Mouse (Mus musculus) midbrain, postnatal 0 days (tissue): ENCODE measurements at regions not wholly inside any gene's neighbourhood (a gene's known extent, or its start where the extent isn't known, plus 50 kb on each side); places are given as distances from the start of the nearest gene placed in this dataset.
A peak's percentile ranks its signal among the peaks of the same experiment; 100 is the strongest.

Experiments used
- ATAC-seq: fragments of 200-750 bp; cut with Nextera tagmentation; 2 replicates; pipeline ENCODE4 v1.8.0; 2017; ENCODE audit warnings: moderate number of reproducible peaks, mild to moderate bottlenecking, moderate TSS enrichment, moderate library complexity; ENCODE audit not compliant: low FRiP score
- DNase-seq: peaks from one replicate; pipeline ENCODE4 v3.0.0-alpha.2; 2015; ENCODE audit warnings: low spot score
- H3K27ac ChIP-seq: fragments of 300-500 bp; sonication (generic); 2 replicates; pipeline ENCODE4 v1.5.1; 2014; ENCODE audit warnings: low read depth, mild to moderate bottlenecking, low read length, mixed read lengths
- H3K27me3 ChIP-seq: fragments of 300-500 bp; sonication (generic); 2 replicates; pipeline ENCODE4 v1.6.1; 2014; ENCODE audit warnings: low read length, control low read depth, mixed read lengths; ENCODE audit not compliant: insufficient read depth
- H3K36me3 ChIP-seq: fragments of 300-500 bp; sonication (generic); 2 replicates; pipeline ENCODE4 v1.6.1; 2014; ENCODE audit warnings: low read length, control low read depth, mixed read lengths; ENCODE audit not compliant: insufficient read depth
- H3K4me1 ChIP-seq: fragments of 300-500 bp; sonication (generic); 2 replicates; pipeline ENCODE4 v1.6.1; 2014; ENCODE audit warnings: mild to moderate bottlenecking, control low read depth, antibody characterized with exemption, low read length, mixed read lengths; ENCODE audit not compliant: insufficient read depth
- H3K4me2 ChIP-seq: fragments of 300-500 bp; sonication (generic); 2 replicates; pipeline ENCODE4 v1.6.1; 2014; ENCODE audit warnings: low read depth, mild to moderate bottlenecking, low read length, mixed read lengths; ENCODE audit not compliant: poor library complexity, severe bottlenecking
- H3K4me3 ChIP-seq: fragments of 300-500 bp; sonication (generic); 2 replicates; pipeline ENCODE4 v1.5.1; 2014; ENCODE audit warnings: low read depth, mild to moderate bottlenecking, low read length, moderate library complexity
- H3K9ac ChIP-seq: fragments of 300-500 bp; sonication (generic); replicated peaks from 2 replicates; pipeline ENCODE4 v1.6.1; 2014; ENCODE audit warnings: mild to moderate bottlenecking, low read length, moderate library complexity, mixed read lengths; ENCODE audit not compliant: poor library complexity, severe bottlenecking
- H3K9me3 ChIP-seq: fragments of 300-500 bp; sonication (generic); 2 replicates; pipeline ENCODE4 v1.6.1; 2016; ENCODE audit warnings: low read length, control low read depth
- CTCF ChIP-seq: IDR thresholded peaks from 2 replicates; pipeline ENCODE4 v1.5.1; 2016; ENCODE audit warnings: antibody characterized with exemption, mild to moderate bottlenecking
- WGBS: fragments of 180-500 bp; shearing (Covaris S2); extraction: QIAGEN DNeasy Blood & Tissue Kit; methylation state at CpG from one replicate; pipeline ENCODE4 v1.1.7; 2014; 5-methylcytosine and 5-hydroxymethylcytosine counted together

- H3K4me3 ChIP-seq = no peak overlapping the region
- H3K9me3 ChIP-seq = no peaks in the 10 kb centered on the region
- DNase-seq = peak; percentile 25
- H3K36me3 ChIP-seq = no peaks in the 10 kb centered on the region
- no peaks in the 10 kb centered on the region for H3K4me1 ChIP-seq
- TF ChIP-seq CTCF = peak; percentile 67
- no peaks in the 10 kb centered on the region for H3K27me3 ChIP-seq
- H3K9ac ChIP-seq = no peak overlapping the region
- H3K27ac ChIP-seq = no peak overlapping the region
- no peak overlapping the region for H3K4me2 ChIP-seq
- 41% methylated on average over 3 of the region's 3 CpGs for WGBS
- ATAC-seq = no peak
These were observed 88.1 kb upstream of the Elac2 start for GRCm38 (mm10) chr11:64890776-64891175.

DNA sequence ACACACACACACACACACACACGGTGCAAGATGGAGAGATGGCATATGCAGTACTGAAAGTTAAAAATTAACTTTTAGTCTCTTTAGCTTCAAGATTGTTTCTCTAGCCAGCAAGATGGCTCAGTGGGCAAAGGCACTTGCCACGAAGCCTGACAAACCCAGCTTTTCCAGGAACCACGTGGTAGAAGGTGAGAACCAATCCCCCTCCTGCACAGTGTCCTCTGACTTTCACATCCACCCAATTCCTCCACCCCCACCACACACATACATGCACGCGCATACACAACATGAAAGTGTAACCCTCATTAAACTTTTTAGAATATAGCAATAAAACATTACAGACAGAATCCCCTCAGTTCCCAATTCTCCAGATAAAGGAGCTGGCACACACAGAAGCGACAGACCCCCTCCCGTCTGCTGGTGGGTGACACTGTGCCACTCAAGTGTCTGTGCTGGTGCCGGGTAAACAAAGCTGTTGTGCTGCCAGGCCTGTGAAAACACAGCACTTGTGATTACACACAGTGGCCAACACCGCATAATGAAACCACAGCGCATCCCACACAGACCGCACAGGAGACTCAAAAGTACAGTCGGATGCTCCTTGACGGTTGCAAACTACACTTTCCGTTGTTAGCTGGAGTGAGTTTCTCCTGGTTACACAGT lies 82.9 kb upstream of the Elac2 start:
- no peak for TF ChIP-seq CTCF

DNA sequence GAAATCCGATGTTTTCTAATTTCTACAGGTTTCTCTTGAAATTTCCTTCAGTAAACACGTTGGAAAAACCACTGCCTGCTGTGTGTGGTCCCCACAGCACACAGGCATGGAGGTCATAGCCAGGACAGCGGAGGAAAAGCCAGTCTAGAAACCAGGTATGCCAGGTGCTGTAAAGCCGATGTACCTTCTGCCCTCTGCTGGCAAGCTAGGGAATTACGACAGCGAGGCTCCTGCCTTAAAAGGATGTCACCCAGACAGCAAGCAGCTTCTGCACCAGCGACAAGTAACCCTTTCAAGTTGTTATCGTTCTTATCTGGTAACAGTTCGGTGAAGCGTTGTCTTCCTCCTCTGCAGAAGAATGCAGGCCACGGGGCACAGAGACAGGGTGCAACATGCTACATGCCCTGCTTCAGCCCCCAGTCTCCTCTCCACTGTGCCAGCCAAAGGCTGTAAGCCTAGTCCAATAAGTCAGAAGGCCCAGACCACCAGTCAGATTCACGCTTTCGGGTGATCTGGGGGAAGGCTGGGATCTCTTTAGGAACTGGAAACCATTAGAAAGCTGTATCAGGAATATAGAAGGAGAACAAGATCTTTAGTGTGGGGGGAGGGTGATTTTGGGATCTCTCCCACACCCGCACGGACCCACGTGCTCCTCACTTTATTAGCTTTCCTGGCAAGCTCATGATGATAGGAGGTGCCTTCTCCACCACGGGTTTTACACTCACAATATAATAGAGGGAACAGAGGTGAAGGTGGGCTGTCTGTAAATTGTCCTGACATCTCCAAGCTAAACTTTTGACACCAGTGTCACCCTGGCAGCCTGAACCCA lies 79.9 kb upstream of the Elac2 start:
- H3K4me2 ChIP-seq = no peak overlapping the region
- WGBS = 44% methylated on average over 17 of the region's 17 CpGs
- H3K4me3 ChIP-seq = no peak overlapping the region
- H3K9me3 ChIP-seq = no peaks in the 10 kb centered on the region
- H3K4me1 ChIP-seq = no peaks in the 10 kb centered on the region
- no peak overlapping the region for H3K27ac ChIP-seq
- H3K9ac ChIP-seq = no peak overlapping the region
- ATAC-seq (no peak), DNase-seq (peak; percentile 75)
- H3K36me3 ChIP-seq = no peaks in the 10 kb centered on the region
- peak; percentile 92 for TF ChIP-seq CTCF
- no peaks in the 10 kb centered on the region for H3K27me3 ChIP-seq

More for the DNA sequence above, 82.9 kb upstream of the Elac2 start:
- H3K36me3 ChIP-seq = no peaks in the 10 kb centered on the region
- H3K27me3 ChIP-seq = no peaks in the 10 kb centered on the region
- H3K4me3 ChIP-seq = no peak overlapping the region
- H3K4me2 ChIP-seq = no peak overlapping the region
- DNase-seq = no peak
- H3K4me1 ChIP-seq = no peaks in the 10 kb centered on the region
- no peak overlapping the region for H3K27ac ChIP-seq
- ATAC-seq = no peak
- WGBS = 84% methylated on average over 14 of the region's 14 CpGs
- no peaks in the 10 kb centered on the region for H3K9me3 ChIP-seq
- no peak overlapping the region for H3K9ac ChIP-seq

GRCm38 (mm10) chr11:64899587-64900278 lies 79.1 kb upstream of the Elac2 start:
- Histone ChIP-seq H3K27ac (no peak overlapping the region), H3K36me3 (no peaks in the 10 kb centered on the region), H3K4me1 (no peaks in the 10 kb centered on the region), H3K4me3 (no peak overlapping the region), H3K9me3 (no peaks in the 10 kb centered on the region), H3K9ac (no peak overlapping the region), H3K27me3 (no peaks in the 10 kb centered on the region), H3K4me2 (no peak overlapping the region)
- TF ChIP-seq CTCF = no peak
- DNase-seq (no peak), ATAC-seq (no peak)
- WGBS = 61% methylated on average over 15 of the region's 15 CpGs

DNA sequence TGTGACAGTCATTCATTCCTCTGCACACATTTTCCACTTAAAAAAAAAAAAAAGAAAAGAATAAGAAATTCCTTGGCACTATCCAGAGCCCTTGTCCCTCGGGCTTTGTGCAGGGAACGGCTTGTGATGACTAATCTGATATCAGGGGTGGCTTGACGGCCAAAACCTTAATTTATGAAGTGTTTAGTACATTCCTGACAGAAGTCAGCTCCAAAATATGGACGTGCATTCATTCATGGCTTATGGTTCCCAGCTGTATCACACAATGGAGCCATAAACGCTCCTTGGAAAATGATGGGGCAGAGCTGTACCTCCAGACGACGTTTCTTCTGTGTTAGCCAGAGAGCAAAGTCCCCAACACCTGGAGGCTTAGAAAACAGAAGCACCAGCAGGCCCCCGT lies 62.1 kb upstream of the Elac2 start:
- no peaks in the 10 kb centered on the region for H3K36me3 ChIP-seq
- no peaks in the 10 kb centered on the region for H3K4me1 ChIP-seq
- no peak overlapping the region for H3K4me3 ChIP-seq
- ATAC-seq = no peak
- no peak overlapping the region for H3K9ac ChIP-seq
- DNase-seq = no peak
- H3K4me2 ChIP-seq = no peak overlapping the region
- WGBS = 67% methylated on average over 8 of the region's 8 CpGs
- no peak overlapping the region for H3K27ac ChIP-seq
- H3K27me3 ChIP-seq = no peaks in the 10 kb centered on the region
- H3K9me3 ChIP-seq = no peaks in the 10 kb centered on the region
- no peak for TF ChIP-seq CTCF

DNA sequence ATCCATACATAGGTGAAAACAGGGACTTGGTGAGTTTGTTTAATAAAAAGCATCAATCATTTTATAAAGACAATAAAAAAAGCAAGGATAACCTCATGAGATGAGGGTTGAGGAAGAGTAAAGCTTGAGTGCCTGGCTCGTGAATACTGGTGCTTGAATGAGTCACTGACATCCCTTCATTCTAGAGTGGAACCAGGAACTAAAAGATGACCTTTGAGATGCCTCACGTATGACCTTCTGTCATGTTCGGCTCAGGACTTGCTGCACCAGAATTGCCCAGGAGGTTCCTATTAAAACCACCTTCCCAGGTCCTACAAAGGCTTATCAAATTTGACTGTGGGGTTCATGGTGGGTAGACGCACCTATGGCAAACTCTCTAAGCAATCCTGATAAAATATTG lies 61.5 kb upstream of the Elac2 start:
- Histone ChIP-seq H3K36me3 (no peaks in the 10 kb centered on the region), H3K27me3 (no peaks in the 10 kb centered on the region), H3K27ac (no peak overlapping the region), H3K4me1 (no peaks in the 10 kb centered on the region), H3K9me3 (no peaks in the 10 kb centered on the region), H3K9ac (no peak overlapping the region), H3K4me2 (no peak overlapping the region), H3K4me3 (no peak overlapping the region)
- 90% methylated on average over 4 of the region's 4 CpGs for WGBS
- no peak for TF ChIP-seq CTCF
- ATAC-seq (no peak), DNase-seq (no peak)
